Mouse (Mus musculus) spleen, adult 2 months (tissue): ENCODE results near the gene Plekhm1.
"Not testable (repeated sequence)": the region's sequence is repeated elsewhere in the genome, so short reads cannot be mapped to it uniquely, and the experiment has no call there.

ENCODE experiments used
- CTCF ChIP-seq: fragments of 200-500 bp; IDR thresholded peaks from 2 replicates; pipeline ENCODE4 v1.5.1; 2011; ENCODE audit warnings: mild to moderate bottlenecking, inconsistent platforms; ENCODE audit not compliant: insufficient read depth, insufficient read length, insufficient replicate concordance; ENCODE audit errors: extremely low read depth
- POLR2A ChIP-seq: fragments of 200-500 bp; IDR thresholded peaks from 2 replicates; pipeline ENCODE4 v1.6.1; 2011; ENCODE audit warnings: low read depth, low read length, inconsistent platforms

DNA sequence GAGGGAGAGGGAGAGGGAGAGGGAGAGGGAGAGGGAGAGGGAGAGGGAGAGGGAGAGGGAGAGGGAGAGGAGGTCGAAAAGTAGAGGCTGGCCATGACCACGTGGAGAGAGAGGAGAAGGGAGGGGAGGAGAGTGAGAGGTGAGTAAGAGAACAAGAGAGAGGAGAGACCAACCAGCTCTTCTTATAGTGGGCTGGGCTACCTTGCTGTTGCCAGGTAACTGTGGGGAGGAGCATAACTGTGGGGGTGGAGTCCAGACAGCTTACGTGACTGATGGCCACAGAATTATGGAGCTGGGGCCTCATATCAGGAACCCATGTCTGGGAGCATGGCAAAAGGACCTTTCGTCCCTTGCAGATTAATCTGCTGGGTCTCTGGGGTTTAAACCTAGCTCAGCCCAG, 89.7 kb downstream of the Plekhm1 start:
- not testable (repeated sequence) for TF ChIP-seq POLR2A, CTCF
